Mouse (Mus musculus): Measurements from ENCODE around the gene Elavl2. TPM values are rescaled to one million over a fixed set of nuclear protein-coding genes. Genes with fewer than 3 reads are reported as not detected.
"Not testable (repeated sequence)": the region's sequence is repeated elsewhere in the genome, so short reads cannot be mapped to it uniquely, and the experiment has no call there.

Elavl2 gene
- polyA plus RNA-seq, 1 experiment from 2014 or later, result 1.9 TPM

- Histone ChIP-seq H3K27ac (replicated peaks) (no peak overlapping the region), H3K4me3 (no peak overlapping the region), H3K4me1 (peaks cover 11% of the 10 kb centered on the region), H3K9me3 (no peaks in the 10 kb centered on the region), H3K27me3 (replicated peaks) (no peaks in the 10 kb centered on the region), H3K9ac (no peak overlapping the region), H3K4me2 (no peak overlapping the region), H3K36me3 (no peaks in the 10 kb centered on the region)
- ATAC-seq (ENCODE audit: extremely low read depth, insufficient number of reproducible peaks, low FRiP score, low TSS enrichment), result no peak
Measured at GRCm38 (mm10) chr4:91297706-91298105, 102.9 kb downstream of the Elavl2 start.

- Histone ChIP-seq H3K36me3 (no peaks in the 10 kb centered on the region), H3K9ac (no peak overlapping the region), H3K27me3 (replicated peaks) (no peaks in the 10 kb centered on the region), H3K4me3 (no peak overlapping the region), H3K4me2 (no peak overlapping the region), H3K9me3 (no peaks in the 10 kb centered on the region), H3K27ac (replicated peaks) (no peak overlapping the region), H3K4me1 (peaks cover 11% of the 10 kb centered on the region)
- WGBS, result 29% methylated on average over 4 of the region's 4 CpGs
- no peak for ATAC-seq (ENCODE audit: extremely low read depth, insufficient number of reproducible peaks, low FRiP score, low TSS enrichment)
Measured at GRCm38 (mm10) chr4:91295317-91295716, 105.3 kb downstream of the Elavl2 start.

- no peak for ATAC-seq (ENCODE audit: extremely low read depth, insufficient number of reproducible peaks, low FRiP score, low TSS enrichment)
- no peak overlapping the region for H3K4me3 ChIP-seq
- 70% methylated on average over 1 of the region's 1 CpGs for WGBS
Measured at GRCm38 (mm10) chr4:91291526-91291925, 109.1 kb downstream of the Elavl2 start.

GRCm38 (mm10) chr4:91290373-91290772, 110.2 kb downstream of the Elavl2 start:
- H3K27me3 ChIP-seq (replicated peaks), result no peaks in the 10 kb centered on the region
- no peak for ATAC-seq (ENCODE audit: extremely low read depth, insufficient number of reproducible peaks, low FRiP score, low TSS enrichment)
- H3K36me3 ChIP-seq, result no peaks in the 10 kb centered on the region
- H3K4me1 ChIP-seq, result 0 out of 2 replicates have a peak, but pooled peaks cover 4% of the 10 kb centered on the region
- no peak overlapping the region for H3K4me2 ChIP-seq
- 63% methylated on average over 1 of the region's 1 CpGs for WGBS
- H3K27ac ChIP-seq (replicated peaks), result no peak overlapping the region
- H3K4me3 ChIP-seq, result no peak overlapping the region
- no peaks in the 10 kb centered on the region for H3K9me3 ChIP-seq
- no peak overlapping the region for H3K9ac ChIP-seq

More at GRCm38 (mm10) chr4:91291526-91291925, 109.1 kb downstream of the Elavl2 start:
- Histone ChIP-seq H3K27ac (replicated peaks) (no peak overlapping the region), H3K9ac (no peak overlapping the region), H3K4me2 (no peak overlapping the region), H3K27me3 (replicated peaks) (no peaks in the 10 kb centered on the region), H3K36me3 (no peaks in the 10 kb centered on the region), H3K9me3 (no peaks in the 10 kb centered on the region), H3K4me1 (0 out of 2 replicates have a peak, but pooled peaks cover 4% of the 10 kb centered on the region)

GRCm38 (mm10) chr4:91289151-91289550, 111.4 kb downstream of the Elavl2 start:
- WGBS, result 45% methylated on average over 1 of the region's 1 CpGs
- ATAC-seq (ENCODE audit: extremely low read depth, insufficient number of reproducible peaks, low FRiP score, low TSS enrichment), result no peak
- Histone ChIP-seq H3K36me3 (no peaks in the 10 kb centered on the region), H3K4me2 (no peak overlapping the region), H3K9ac (no peak overlapping the region), H3K27me3 (replicated peaks) (no peaks in the 10 kb centered on the region), H3K4me1 (0 out of 2 replicates have a peak, but pooled peaks cover 4% of the 10 kb centered on the region), H3K9me3 (no peaks in the 10 kb centered on the region), H3K4me3 (no peak overlapping the region), H3K27ac (replicated peaks) (no peak overlapping the region)

- Histone ChIP-seq H3K4me1 (no peaks in the 10 kb centered on the region), H3K27me3 (replicated peaks) (no peaks in the 10 kb centered on the region), H3K36me3 (no peaks in the 10 kb centered on the region), H3K27ac (replicated peaks) (no peak overlapping the region), H3K9ac (no peak overlapping the region), H3K9me3 (no peaks in the 10 kb centered on the region), H3K4me2 (no peak overlapping the region), H3K4me3 (no peak overlapping the region)
- WGBS, result 73% methylated on average over 1 of the region's 1 CpGs
- no peak for ATAC-seq (ENCODE audit: extremely low read depth, insufficient number of reproducible peaks, low FRiP score, low TSS enrichment)
Measured at GRCm38 (mm10) chr4:91268390-91268789, 132.2 kb downstream of the Elavl2 start.

- no peak overlapping the region for H3K4me3 ChIP-seq
- no peaks in the 10 kb centered on the region for H3K36me3 ChIP-seq
- WGBS, result 82% methylated on average over 19 of the region's 19 CpGs
- no peak overlapping the region for H3K4me2 ChIP-seq
- no peak for ATAC-seq (ENCODE audit: extremely low read depth, insufficient number of reproducible peaks, low FRiP score, low TSS enrichment)
- H3K9me3 ChIP-seq, result no peaks in the 10 kb centered on the region
- H3K4me1 ChIP-seq, result no peaks in the 10 kb centered on the region
- no peak overlapping the region for H3K27ac ChIP-seq (replicated peaks)
- no peaks in the 10 kb centered on the region for H3K27me3 ChIP-seq (replicated peaks)
- no peak overlapping the region for H3K9ac ChIP-seq
Measured at GRCm38 (mm10) chr4:91263733-91264440, 136.7 kb downstream of the Elavl2 start.

GRCm38 (mm10) chr4:91262839-91263238, 137.7 kb downstream of the Elavl2 start:
- no peak for ATAC-seq (ENCODE audit: extremely low read depth, insufficient number of reproducible peaks, low FRiP score, low TSS enrichment)
- no peaks in the 10 kb centered on the region for H3K4me1 ChIP-seq
- no peak overlapping the region for H3K4me3 ChIP-seq
- WGBS, result 80% methylated on average over 8 of the region's 8 CpGs
- no peak overlapping the region for H3K27ac ChIP-seq (replicated peaks)
- no peaks in the 10 kb centered on the region for H3K9me3 ChIP-seq
- H3K9ac ChIP-seq, result no peak overlapping the region
- H3K36me3 ChIP-seq, result no peaks in the 10 kb centered on the region
- H3K4me2 ChIP-seq, result no peak overlapping the region
- H3K27me3 ChIP-seq (replicated peaks), result no peaks in the 10 kb centered on the region

- no peak overlapping the region for H3K27ac ChIP-seq (replicated peaks)
- no peak for ATAC-seq (ENCODE audit: extremely low read depth, insufficient number of reproducible peaks, low FRiP score, low TSS enrichment)
- peaks cover 7% of the 10 kb centered on the region for H3K4me1 ChIP-seq
- no peaks in the 10 kb centered on the region for H3K9me3 ChIP-seq
- no peak overlapping the region for H3K9ac ChIP-seq
- WGBS, result 86% methylated on average over 4 of the region's 4 CpGs
- H3K4me3 ChIP-seq, result no peak overlapping the region
- H3K36me3 ChIP-seq, result no peaks in the 10 kb centered on the region
- no peaks in the 10 kb centered on the region for H3K27me3 ChIP-seq (replicated peaks)
- H3K4me2 ChIP-seq, result no peak overlapping the region
Measured at GRCm38 (mm10) chr4:91260622-91261021, 140.0 kb downstream of the Elavl2 start.

- Histone ChIP-seq H3K4me3 (no peak overlapping the region), H3K27me3 (replicated peaks) (no peaks in the 10 kb centered on the region), H3K4me2 (no peak overlapping the region), H3K4me1 (peaks cover 7% of the 10 kb centered on the region; the same call in 1 of the 2 replicates), H3K27ac (replicated peaks) (no peak overlapping the region), H3K9ac (no peak overlapping the region), H3K9me3 (no peaks in the 10 kb centered on the region), H3K36me3 (no peaks in the 10 kb centered on the region)
- 53% methylated on average over 1 of the region's 1 CpGs for WGBS
- ATAC-seq (ENCODE audit: extremely low read depth, insufficient number of reproducible peaks, low FRiP score, low TSS enrichment), result no peak
Measured at GRCm38 (mm10) chr4:91248650-91249049, 151.9 kb downstream of the Elavl2 start.

- not testable (repeated sequence) for H3K36me3 ChIP-seq; H3K9ac ChIP-seq; H3K4me3 ChIP-seq; H3K4me1 ChIP-seq; H3K9me3 ChIP-seq; H3K27ac ChIP-seq (replicated peaks); H3K4me2 ChIP-seq; ATAC-seq (ENCODE audit: extremely low read depth, insufficient number of reproducible peaks, low FRiP score, low TSS enrichment); H3K27me3 ChIP-seq (replicated peaks)
- WGBS, result 78% methylated on average over 6 of the region's 8 CpGs
Measured at GRCm38 (mm10) chr4:91245136-91245535, 155.4 kb downstream of the Elavl2 start.

- H3K4me1 ChIP-seq, result peaks cover 7% of the 10 kb centered on the region; the same call in 1 of the 2 replicates
- H3K9ac ChIP-seq, result no peak overlapping the region
- H3K4me2 ChIP-seq, result no peak overlapping the region
- H3K27ac ChIP-seq (replicated peaks), result no peak overlapping the region
- H3K4me3 ChIP-seq, result no peak overlapping the region
- no peaks in the 10 kb centered on the region for H3K27me3 ChIP-seq (replicated peaks)
- H3K9me3 ChIP-seq, result no peaks in the 10 kb centered on the region
- H3K36me3 ChIP-seq, result no peaks in the 10 kb centered on the region
- WGBS, result 47% methylated on average over 9 of the region's 9 CpGs
- no peak for ATAC-seq (ENCODE audit: extremely low read depth, insufficient number of reproducible peaks, low FRiP score, low TSS enrichment)
Measured at GRCm38 (mm10) chr4:91244554-91244953, 156.0 kb downstream of the Elavl2 start.
